Mouse (Mus musculus): ENCODE results near the gene Gm20388. TPM values are rescaled to one million over a fixed set of nuclear protein-coding genes. Genes with fewer than 3 reads are reported as not detected.

Gene Gm20388
- polyA plus RNA-seq, 1 experiment from 2014 or later = not detected

- H3K36me3 ChIP-seq = no peaks in the 10 kb centered on the region
- no peak overlapping the region for H3K4me2 ChIP-seq (replicated peaks)
- H3K4me3 ChIP-seq = no peak overlapping the region
- H3K9ac ChIP-seq (replicated peaks) = no peak overlapping the region
- H3K27me3 ChIP-seq = no peaks in the 10 kb centered on the region
- no peak for ATAC-seq (replicated peaks)
- no peaks in the 10 kb centered on the region for H3K4me1 ChIP-seq
- WGBS = 78% methylated on average over 11 of the region's 11 CpGs
- no peak overlapping the region for H3K27ac ChIP-seq (replicated peaks)
- no peaks in the 10 kb centered on the region for H3K9me3 ChIP-seq
Observed at GRCm38 (mm10) chr8:122144729-122145311, 2234.2 kb downstream of the Gm20388 start.

- H3K9ac ChIP-seq (replicated peaks) = no peak overlapping the region
- ATAC-seq (replicated peaks) = no peak
- H3K4me3 ChIP-seq = no peak overlapping the region
- no peaks in the 10 kb centered on the region for H3K9me3 ChIP-seq
- H3K4me2 ChIP-seq (replicated peaks) = no peak overlapping the region
- 81% methylated on average over 4 of the region's 4 CpGs for WGBS
- no peaks in the 10 kb centered on the region for H3K27me3 ChIP-seq
- H3K4me1 ChIP-seq = no peaks in the 10 kb centered on the region
- H3K27ac ChIP-seq (replicated peaks) = no peak overlapping the region
- H3K36me3 ChIP-seq = no peaks in the 10 kb centered on the region
Observed at GRCm38 (mm10) chr8:122149045-122149444, 2238.4 kb downstream of the Gm20388 start.

DNA sequence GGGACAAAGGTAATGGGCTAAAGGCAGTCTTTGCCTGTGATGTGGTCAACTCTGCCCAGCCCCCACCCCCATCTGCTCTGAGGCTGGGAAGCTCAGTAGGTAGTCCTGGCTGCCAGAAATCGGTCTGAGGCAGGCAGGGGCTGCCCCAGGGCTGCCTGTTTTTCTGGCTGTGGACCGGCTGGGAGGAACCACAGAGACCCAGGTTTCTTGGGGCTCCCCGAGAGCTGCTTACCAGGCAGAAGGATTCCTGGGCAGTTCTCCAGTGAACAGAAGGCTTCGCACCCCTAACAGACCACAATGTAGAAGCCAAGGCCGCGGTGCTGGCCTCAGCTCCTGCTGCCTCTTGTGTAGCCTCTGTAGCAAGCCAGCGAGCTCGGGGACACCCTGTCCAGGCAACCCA lies 2239.0 kb downstream of the Gm20388 start:
- Histone ChIP-seq H3K27ac (replicated peaks) (no peak overlapping the region), H3K36me3 (no peaks in the 10 kb centered on the region), H3K4me1 (no peaks in the 10 kb centered on the region), H3K9me3 (no peaks in the 10 kb centered on the region), H3K4me2 (replicated peaks) (no peak overlapping the region), H3K4me3 (no peak overlapping the region), H3K27me3 (no peaks in the 10 kb centered on the region), H3K9ac (replicated peaks) (no peak overlapping the region)
- ATAC-seq (replicated peaks) = no peak
- WGBS = 69% methylated on average over 8 of the region's 8 CpGs

GRCm38 (mm10) chr8:122151541-122151940 lies 2240.9 kb downstream of the Gm20388 start:
- Histone ChIP-seq H3K9ac (replicated peaks) (no peak overlapping the region), H3K4me2 (replicated peaks) (no peak overlapping the region), H3K36me3 (no peaks in the 10 kb centered on the region), H3K27ac (replicated peaks) (no peak overlapping the region), H3K27me3 (no peaks in the 10 kb centered on the region), H3K9me3 (no peaks in the 10 kb centered on the region), H3K4me1 (no peaks in the 10 kb centered on the region), H3K4me3 (no peak overlapping the region)
- WGBS = 94% methylated on average over 3 of the region's 3 CpGs
- ATAC-seq (replicated peaks) = no peak

GRCm38 (mm10) chr8:122155082-122155643 lies 2244.5 kb downstream of the Gm20388 start:
- Histone ChIP-seq H3K27me3 (no peaks in the 10 kb centered on the region), H3K36me3 (no peaks in the 10 kb centered on the region), H3K9me3 (no peaks in the 10 kb centered on the region), H3K27ac (replicated peaks) (no peak overlapping the region), H3K4me2 (replicated peaks) (no peak overlapping the region), H3K9ac (replicated peaks) (no peak overlapping the region), H3K4me3 (no peak overlapping the region), H3K4me1 (no peaks in the 10 kb centered on the region)
- WGBS = 50% methylated on average over 10 of the region's 10 CpGs
- ATAC-seq (replicated peaks) = no peak

- Histone ChIP-seq H3K4me2 (replicated peaks) (no peak overlapping the region), H3K4me3 (no peak overlapping the region), H3K9ac (replicated peaks) (no peak overlapping the region), H3K36me3 (no peaks in the 10 kb centered on the region), H3K9me3 (no peaks in the 10 kb centered on the region), H3K27me3 (no peaks in the 10 kb centered on the region), H3K27ac (replicated peaks) (no peak overlapping the region), H3K4me1 (no peaks in the 10 kb centered on the region)
- no peak for ATAC-seq (replicated peaks)
- WGBS = 97% methylated on average over 9 of the region's 9 CpGs
Observed at GRCm38 (mm10) chr8:122155964-122156363, 2245.3 kb downstream of the Gm20388 start.

- ATAC-seq (replicated peaks) = no peak
- no peak overlapping the region for H3K27ac ChIP-seq (replicated peaks)
- no peaks in the 10 kb centered on the region for H3K27me3 ChIP-seq
- H3K4me3 ChIP-seq = no peak overlapping the region
- no peaks in the 10 kb centered on the region for H3K9me3 ChIP-seq
- H3K36me3 ChIP-seq = no peaks in the 10 kb centered on the region
- H3K4me2 ChIP-seq (replicated peaks) = no peak overlapping the region
- H3K4me1 ChIP-seq = no peaks in the 10 kb centered on the region
- H3K9ac ChIP-seq (replicated peaks) = no peak overlapping the region
- 87% methylated on average over 12 of the region's 12 CpGs for WGBS
Observed at GRCm38 (mm10) chr8:122157689-122158088, 2247.0 kb downstream of the Gm20388 start.

DNA sequence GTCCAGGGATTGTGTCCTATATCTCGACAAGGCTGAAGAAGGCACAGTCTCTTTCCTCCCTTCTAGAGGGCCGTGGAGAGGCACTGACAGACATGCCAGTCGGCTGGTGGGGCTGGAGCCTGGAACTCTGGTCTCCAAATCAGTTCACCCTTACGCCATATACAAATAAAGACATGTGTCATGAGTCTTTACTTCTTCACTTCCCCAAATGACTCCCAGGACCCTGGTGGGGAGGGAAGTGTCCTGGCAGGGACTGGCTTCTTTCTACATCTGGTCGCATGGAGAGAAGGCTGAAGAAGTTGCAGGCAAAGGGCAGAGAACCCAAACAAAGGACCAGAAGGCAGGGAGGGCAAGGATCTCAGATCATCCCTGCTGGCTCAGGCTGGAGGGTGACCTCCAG lies 2249.5 kb downstream of the Gm20388 start:
- H3K27ac ChIP-seq (replicated peaks) = no peak overlapping the region
- no peaks in the 10 kb centered on the region for H3K27me3 ChIP-seq
- no peak overlapping the region for H3K4me2 ChIP-seq (replicated peaks)
- ATAC-seq (replicated peaks) = no peak
- H3K36me3 ChIP-seq = no peaks in the 10 kb centered on the region
- no peak overlapping the region for H3K9ac ChIP-seq (replicated peaks)
- WGBS = 83% methylated on average over 5 of the region's 5 CpGs
- H3K9me3 ChIP-seq = no peaks in the 10 kb centered on the region
- H3K4me3 ChIP-seq = no peak overlapping the region
- no peaks in the 10 kb centered on the region for H3K4me1 ChIP-seq

DNA sequence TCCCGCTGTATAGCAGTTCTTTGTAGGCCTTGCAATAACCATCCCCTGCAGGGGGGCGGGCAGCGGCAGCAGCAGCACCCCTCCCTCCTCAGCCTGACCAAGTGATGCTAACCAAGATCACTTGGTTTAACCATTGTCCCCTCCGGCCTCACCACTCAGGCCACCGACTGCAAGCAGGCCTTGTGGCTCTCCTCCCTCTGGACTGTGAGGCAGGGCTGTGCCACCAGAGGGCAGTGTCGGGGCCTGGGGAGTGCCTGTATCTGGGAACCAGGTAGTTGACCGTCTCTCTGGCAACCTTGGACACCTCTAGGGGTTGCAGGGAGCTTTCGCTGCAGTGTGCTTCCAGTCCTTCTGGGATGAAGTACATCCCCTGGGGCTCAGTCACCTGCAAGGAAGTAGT lies 2252.4 kb downstream of the Gm20388 start:
- H3K9me3 ChIP-seq = no peaks in the 10 kb centered on the region
- H3K27ac ChIP-seq (replicated peaks) = no peak overlapping the region
- H3K4me3 ChIP-seq = no peak overlapping the region
- no peak overlapping the region for H3K4me2 ChIP-seq (replicated peaks)
- no peaks in the 10 kb centered on the region for H3K4me1 ChIP-seq
- H3K36me3 ChIP-seq = no peaks in the 10 kb centered on the region
- 33% methylated on average over 8 of the region's 8 CpGs for WGBS
- no peak for ATAC-seq (replicated peaks)
- no peak overlapping the region for H3K9ac ChIP-seq (replicated peaks)
- no peaks in the 10 kb centered on the region for H3K27me3 ChIP-seq

GRCm38 (mm10) chr8:122167204-122167860 lies 2256.7 kb downstream of the Gm20388 start:
- no peaks in the 10 kb centered on the region for H3K9me3 ChIP-seq
- WGBS = 84% methylated on average over 14 of the region's 14 CpGs
- H3K4me3 ChIP-seq = no peak overlapping the region
- H3K27me3 ChIP-seq = no peaks in the 10 kb centered on the region
- H3K4me2 ChIP-seq (replicated peaks) = no peak overlapping the region
- no peaks in the 10 kb centered on the region for H3K4me1 ChIP-seq
- ATAC-seq (replicated peaks) = no peak
- no peak overlapping the region for H3K27ac ChIP-seq (replicated peaks)
- H3K36me3 ChIP-seq = no peaks in the 10 kb centered on the region
- no peak overlapping the region for H3K9ac ChIP-seq (replicated peaks)

GRCm38 (mm10) chr8:122169446-122169845 lies 2258.8 kb downstream of the Gm20388 start:
- no peaks in the 10 kb centered on the region for H3K4me1 ChIP-seq

GRCm38 (mm10) chr8:122171823-122172222 lies 2261.2 kb downstream of the Gm20388 start:
- H3K36me3 ChIP-seq = no peaks in the 10 kb centered on the region
- no peaks in the 10 kb centered on the region for H3K27me3 ChIP-seq
- H3K4me2 ChIP-seq (replicated peaks) = no peak overlapping the region
- no peak overlapping the region for H3K4me3 ChIP-seq
- no peak for ATAC-seq (replicated peaks)
- H3K9ac ChIP-seq (replicated peaks) = no peak overlapping the region
- H3K27ac ChIP-seq (replicated peaks) = no peak overlapping the region
- 79% methylated on average over 4 of the region's 4 CpGs for WGBS
- H3K9me3 ChIP-seq = no peaks in the 10 kb centered on the region
- H3K4me1 ChIP-seq = no peaks in the 10 kb centered on the region

More at GRCm38 (mm10) chr8:122169446-122169845, 2258.8 kb downstream of the Gm20388 start:
- no peaks in the 10 kb centered on the region for H3K36me3 ChIP-seq
- no peaks in the 10 kb centered on the region for H3K27me3 ChIP-seq
- H3K9me3 ChIP-seq = no peaks in the 10 kb centered on the region
- no peak overlapping the region for H3K9ac ChIP-seq (replicated peaks)
- no peak overlapping the region for H3K4me2 ChIP-seq (replicated peaks)
- no peak for ATAC-seq (replicated peaks)
- H3K4me3 ChIP-seq = no peak overlapping the region
- WGBS = 97% methylated on average over 2 of the region's 2 CpGs
- no peak overlapping the region for H3K27ac ChIP-seq (replicated peaks)

All from forebrain, embryonic 15.5 days (tissue).